Mouse (Mus musculus) embryonic stem cell, embryonic (primary cell): ENCODE results near the gene Gabrr2.

ENCODE experiments used
- CTCF ChIA-PET, 4 experiments: fragments of 300-600 bp in 2 of 4; fragments of 350-600 bp in 2 of 4; sonication (Branson Sonifier 250); formaldehyde crosslinking; loops; one replicate each; lab custom pipeline; 2022; ENCODE audit warnings: inconsistent platforms in 2 of 4; lab: Charles Lee
- POLR2A ChIA-PET, 4 experiments: fragments of 300-600 bp in 2 of 4; fragments of 350-600 bp in 2 of 4; sonication (Branson Sonifier 250); formaldehyde crosslinking; loops; one replicate each; lab custom pipeline; 2022; ENCODE audit warnings: antibody characterized with exemption in 4 of 4, inconsistent platforms in 1 of 4; lab: Charles Lee

The Gabrr2 gene

DNA sequence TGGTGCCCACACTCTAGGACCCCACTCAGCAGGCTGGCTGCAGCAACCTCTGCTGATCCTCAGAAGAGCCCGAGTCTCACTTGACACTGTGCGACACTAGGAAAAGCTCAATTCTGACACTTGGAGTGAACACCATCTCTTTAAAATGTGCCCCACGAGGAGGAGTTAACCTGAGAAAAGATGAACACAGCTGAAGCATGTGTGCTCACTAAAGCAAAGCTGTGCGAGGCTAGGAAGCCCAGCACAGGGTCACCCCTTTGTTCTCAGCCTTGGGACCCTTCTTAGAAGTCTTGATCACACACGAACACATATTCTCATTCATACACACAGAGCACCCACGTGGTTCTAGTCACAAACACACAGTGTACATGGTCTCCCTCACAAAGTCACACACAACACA, 2.2 kb downstream of the Gabrr2 start:
- POLR2A ChIA-PET, result interaction anchor here in 2 of 4 experiments (1.2 to 2.4 kb wide), 5 partner anchors 12 to 130 kb away, joined by 3 to 9 read pairs (median 5); no protein-coding TSS in a partner anchor
- CTCF ChIA-PET, result no interaction called here

DNA sequence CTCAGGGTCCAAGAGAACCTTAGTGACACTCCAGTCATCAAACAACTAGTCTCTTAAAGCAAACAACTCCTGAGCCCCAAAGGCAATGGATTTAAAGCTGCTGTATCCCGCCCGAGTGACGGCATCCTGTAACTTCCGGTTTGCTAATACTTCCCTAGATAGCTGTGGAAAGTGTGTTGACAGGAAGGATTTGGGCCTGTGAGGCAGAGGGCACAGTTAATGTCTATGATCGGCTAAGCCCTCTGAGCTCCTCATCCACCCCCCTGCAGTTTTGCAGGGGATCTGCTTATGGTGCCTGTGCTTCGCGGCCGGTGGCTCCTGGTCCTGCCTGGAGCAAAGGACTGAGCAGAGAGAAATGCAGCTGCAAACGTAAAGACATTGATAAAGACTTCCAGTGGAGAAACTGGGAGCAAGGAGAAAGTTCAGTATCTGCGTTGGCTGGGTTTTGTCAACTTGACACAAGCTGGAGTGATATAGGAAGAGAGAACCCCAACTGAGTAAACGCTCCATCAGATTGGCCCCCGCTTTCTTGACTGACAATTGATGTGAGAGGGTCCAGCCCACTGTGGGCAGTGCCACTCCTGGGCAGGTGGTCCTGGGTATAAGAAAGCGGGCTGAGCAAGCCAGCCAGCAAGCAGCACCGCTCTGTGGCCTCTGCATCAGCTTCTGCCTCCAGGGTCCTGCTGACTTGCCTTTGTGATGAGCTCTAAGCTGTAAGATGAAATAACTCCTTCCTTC, 3.6 kb downstream of the Gabrr2 start:
- POLR2A ChIA-PET, result interaction anchor here in 2 of 4 experiments (0.8 to 2.4 kb wide), 5 partner anchors 11 to 27 kb away, joined by 3 to 9 read pairs (median 5); no protein-coding TSS in a partner anchor

DNA sequence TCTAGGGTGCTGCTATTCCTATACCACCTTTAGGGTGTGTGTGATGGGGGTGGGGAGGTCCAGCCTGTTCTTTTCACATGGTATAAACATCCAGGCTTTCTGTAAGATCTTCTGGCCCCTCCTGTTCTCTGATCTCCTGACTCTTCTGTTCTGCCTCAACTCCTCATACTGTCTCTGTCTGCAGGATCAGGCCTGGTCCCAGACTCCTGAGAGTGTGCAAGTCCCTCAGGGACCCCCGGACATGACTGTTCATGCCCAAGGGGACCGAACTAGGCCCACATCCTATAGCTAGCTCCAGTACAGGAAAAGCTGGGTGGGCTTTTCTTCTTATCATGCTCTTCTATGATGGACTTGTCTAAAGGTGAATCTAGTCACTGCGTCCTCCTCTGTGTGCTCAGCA, 4.5 kb downstream of the Gabrr2 start:
- CTCF ChIA-PET, result no interaction called here
- POLR2A ChIA-PET, result no interaction called here

More for the DNA sequence above, 3.6 kb downstream of the Gabrr2 start:
- CTCF ChIA-PET, result interaction anchor here in 1 of 4 experiments (0.8 kb wide), 1 partner anchor 11 kb away, joined by 3 read pairs; no protein-coding TSS in a partner anchor

DNA sequence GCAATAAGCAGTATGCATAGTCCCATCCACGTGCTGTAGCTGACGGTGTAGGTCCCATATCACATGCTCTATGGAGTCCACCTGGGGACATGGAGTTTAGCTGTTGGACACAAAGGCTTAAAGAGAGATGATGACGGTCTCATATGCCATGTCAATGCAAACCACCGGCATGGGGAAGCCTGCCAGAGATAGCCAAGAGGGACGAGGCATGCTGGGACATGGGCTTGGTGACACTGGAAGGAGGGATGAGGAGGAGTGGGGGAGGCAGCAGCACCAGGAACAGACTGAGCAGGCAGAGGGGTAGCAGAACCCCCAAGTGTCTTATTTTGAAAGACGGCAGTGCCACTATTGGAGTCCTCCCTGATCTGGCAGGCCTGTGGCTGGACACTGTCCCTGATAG, 5.0 kb downstream of the Gabrr2 start:
- ChIA-PET POLR2A (no interaction called here), CTCF (no interaction called here)

DNA sequence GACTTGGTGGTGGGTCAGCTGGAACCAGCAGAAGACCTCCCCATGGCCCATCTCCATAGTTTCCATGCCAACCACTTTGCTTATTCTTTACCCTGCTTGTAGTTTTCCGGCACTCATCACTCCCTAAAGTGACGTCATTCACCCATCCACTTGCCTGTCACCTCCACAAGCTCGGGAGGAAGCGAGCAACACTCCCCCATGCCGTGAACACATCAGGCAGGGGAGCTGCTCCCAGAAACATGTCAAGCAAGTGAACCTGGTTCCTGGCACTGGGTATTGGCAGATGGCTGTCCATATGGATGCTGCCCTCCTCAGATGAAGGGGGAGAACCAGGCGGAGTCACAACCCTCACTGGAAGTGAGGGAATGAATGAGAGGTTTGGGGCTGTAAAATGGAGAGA, 6.1 kb downstream of the Gabrr2 start:
- ChIA-PET CTCF (no interaction called here), POLR2A (no interaction called here)

DNA sequence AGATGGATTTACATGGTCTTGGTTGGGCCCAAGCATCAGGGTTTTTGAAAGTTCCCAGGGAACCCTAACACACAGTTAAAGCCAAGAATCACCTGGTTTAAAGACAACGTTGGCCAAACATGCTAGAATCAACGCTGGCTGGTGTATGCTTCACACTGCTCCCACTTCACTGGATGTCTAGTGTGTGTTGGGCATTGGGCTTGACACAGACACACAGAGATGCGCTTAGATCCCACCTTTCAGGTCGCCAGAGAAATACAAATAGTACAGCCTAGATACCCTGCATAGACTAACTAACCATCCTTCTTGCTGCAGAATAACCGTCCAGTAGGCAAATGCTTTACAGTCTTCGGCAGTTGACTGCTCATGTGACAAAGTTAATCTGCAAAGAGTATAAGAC, 7.5 kb downstream of the Gabrr2 start:
- ChIA-PET CTCF (no interaction called here), POLR2A (interaction anchor here in 2 of 4 experiments (0.6 kb wide), 2 partner anchors 51 to 88 kb away, joined by 3 read pairs; no protein-coding TSS in a partner anchor)

DNA sequence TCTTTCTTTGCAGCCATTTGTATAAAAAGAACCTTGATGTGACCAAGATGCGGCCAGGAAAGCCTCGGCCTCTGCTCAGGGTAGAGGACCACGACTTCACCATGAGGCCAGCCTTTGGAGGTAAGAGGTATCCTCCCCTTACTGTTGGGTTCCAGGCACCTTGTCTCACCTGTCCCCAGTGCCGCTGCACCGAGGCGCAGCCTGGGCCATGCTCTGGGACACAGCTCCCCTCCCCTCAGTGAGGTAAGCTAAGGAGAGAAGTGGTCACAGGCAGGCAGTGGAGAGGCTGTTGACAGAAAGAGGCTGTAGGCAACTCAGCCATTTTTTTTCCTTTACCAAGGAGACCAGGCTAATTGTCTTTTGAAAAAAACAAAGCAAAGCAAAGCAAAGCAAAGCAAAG, 8.5 kb downstream of the Gabrr2 start:
- ChIA-PET CTCF (no interaction called here), POLR2A (interaction anchor here in 1 of 4 experiments (0.6 kb wide), 1 partner anchor 18 kb away, joined by 3 read pairs; no protein-coding TSS in a partner anchor)

DNA sequence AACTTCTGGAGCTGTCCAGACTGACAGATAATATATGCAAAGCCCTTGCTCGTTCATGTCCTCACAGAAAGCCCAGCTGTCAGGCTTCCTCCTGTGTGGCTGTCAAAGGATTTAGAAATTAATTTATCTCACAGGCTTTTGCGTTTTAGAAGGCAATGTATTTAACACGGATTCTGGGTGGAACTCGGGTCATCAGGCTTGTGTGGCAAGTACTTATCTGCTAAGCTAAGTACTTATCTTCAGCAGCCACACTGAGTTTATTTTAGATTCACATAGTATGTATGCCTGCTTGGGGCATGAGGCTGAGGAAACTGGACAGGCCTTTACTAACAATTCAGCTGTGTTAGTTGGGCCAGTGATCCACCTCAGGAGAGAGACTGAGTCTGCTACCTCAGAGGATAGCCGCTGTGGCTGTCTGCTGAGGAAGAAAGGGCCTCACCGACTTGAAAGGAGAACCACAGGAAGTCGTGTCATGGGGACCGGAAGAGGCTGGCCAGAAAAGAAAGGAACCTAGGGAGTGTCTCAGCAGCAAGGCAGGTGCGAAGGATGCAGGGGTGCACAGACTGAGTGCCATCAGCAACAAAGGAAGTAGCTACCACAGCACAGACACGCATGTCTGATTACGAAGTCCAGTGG, 9.8 kb downstream of the Gabrr2 start:
- CTCF ChIA-PET, result no interaction called here
- POLR2A ChIA-PET, result interaction anchor here in 1 of 4 experiments (0.8 kb wide), 1 partner anchor 117 kb away, joined by 3 read pairs; the partner anchor contains the start of gene Pm20d2

DNA sequence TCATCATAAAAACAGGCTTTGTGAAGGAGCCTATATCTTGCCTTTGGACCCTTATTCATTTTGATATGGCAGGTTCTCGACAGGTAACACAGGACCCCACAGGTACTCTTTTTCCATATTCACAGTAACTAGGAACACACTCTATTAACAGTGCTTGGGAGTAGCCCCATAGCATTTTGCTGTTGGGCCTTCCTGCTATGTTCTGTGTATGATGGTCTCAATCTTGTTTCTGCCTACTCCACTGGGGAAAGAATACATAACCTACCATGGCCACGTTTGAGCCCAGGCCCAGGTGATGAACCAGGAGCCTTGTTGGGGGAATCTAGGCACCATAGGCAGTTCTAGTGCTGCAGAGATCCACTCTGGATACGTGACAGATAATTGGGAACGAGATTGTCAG, 11.6 kb downstream of the Gabrr2 start:
- CTCF ChIA-PET, result no interaction called here
- POLR2A ChIA-PET, result no interaction called here

DNA sequence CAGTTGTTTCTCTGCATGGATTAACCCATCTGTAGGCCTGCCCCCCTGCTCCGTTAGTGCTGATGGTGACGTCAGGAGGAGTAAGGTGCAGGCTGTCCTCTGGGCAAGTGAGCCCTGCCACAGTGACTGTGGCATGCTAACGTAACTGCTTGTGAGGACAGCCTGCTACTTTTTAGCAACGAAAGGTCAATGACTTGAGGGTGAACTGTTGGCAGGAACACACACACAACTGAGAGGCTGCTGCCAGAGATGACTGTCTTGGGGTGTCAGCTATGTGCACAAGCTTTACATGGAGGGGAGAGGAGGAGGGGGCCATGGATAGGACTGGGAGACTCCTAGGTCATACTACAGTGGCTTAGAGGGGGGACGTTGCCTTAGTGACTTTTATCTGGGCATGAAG, 12.1 kb downstream of the Gabrr2 start:
- ChIA-PET POLR2A (interaction anchor here in 1 of 4 experiments (0.6 kb wide), 1 partner anchor 763 kb away, joined by 4 read pairs; no protein-coding TSS in a partner anchor), CTCF (no interaction called here)

DNA sequence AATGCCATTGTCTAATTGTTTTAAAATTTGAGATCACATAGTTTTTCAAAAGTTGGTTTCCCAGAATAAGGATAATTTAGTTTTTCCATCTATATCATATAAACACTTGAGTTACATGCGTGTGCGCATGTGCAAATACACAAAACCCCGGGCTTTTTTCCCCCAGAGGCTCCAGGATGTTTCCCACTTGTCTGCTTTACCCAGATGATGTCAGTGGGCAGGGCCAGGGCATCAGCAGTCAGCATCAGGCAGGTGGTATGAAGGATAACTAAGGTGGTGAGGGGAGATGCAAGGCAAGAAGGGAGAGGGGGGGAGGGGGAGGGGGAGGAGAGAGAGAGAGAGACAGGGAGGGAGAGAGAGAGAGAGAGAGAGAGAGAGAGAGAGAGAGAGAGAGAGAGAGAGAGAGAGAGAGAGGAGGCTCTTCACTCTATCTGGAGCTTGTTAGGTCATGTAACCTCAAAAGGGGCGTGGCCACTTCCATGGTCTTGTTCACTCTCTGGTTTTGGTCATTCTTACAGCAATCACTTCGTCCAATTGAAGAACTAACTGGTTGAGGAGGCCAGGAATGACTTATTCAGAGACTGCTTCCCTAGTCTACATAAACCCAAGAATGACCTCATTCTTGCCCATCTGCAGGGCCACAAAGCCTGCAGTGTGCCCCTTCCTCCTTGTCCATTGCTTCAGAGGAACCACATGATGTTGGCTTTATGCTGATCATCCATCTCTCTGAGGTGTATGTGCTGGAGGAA, 13.2 kb downstream of the Gabrr2 start:
- CTCF ChIA-PET, result interaction anchor here in 1 of 4 experiments (0.6 kb wide), 1 partner anchor 514 kb away, joined by 3 read pairs; no protein-coding TSS in a partner anchor
- POLR2A ChIA-PET, result no interaction called here

DNA sequence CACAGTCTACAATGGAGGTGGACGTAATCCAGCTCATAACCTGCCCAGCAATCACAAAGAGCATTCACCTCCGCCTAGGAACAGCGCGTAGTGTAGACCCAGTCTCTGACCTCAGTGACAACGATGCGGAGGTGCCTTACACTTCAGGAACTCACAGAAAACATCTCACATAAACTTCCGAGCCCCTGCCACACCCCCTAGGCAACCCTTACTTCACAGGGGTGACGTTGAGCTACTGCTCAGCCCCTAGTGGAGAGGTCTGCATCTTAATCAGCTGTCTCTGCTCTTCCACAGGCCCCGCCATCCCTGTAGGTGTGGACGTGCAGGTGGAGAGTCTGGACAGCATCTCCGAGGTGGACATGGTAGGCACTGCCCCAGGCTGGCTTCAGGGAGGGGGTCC, 14.4 kb downstream of the Gabrr2 start:
- POLR2A ChIA-PET, result interaction anchor here in 3 of 4 experiments (0.5 to 1.7 kb wide), 4 partner anchors 11 to 111 kb away, joined by 3 to 6 read pairs (median 5); partner anchors contain the start of gene Gabrr2 (in 1 of the 3)
- CTCF ChIA-PET, result interaction anchor here in 2 of 4 experiments (0.6 to 0.9 kb wide), 2 partner anchors 11 to 1155 kb away, joined by 3 read pairs; no protein-coding TSS in a partner anchor

DNA sequence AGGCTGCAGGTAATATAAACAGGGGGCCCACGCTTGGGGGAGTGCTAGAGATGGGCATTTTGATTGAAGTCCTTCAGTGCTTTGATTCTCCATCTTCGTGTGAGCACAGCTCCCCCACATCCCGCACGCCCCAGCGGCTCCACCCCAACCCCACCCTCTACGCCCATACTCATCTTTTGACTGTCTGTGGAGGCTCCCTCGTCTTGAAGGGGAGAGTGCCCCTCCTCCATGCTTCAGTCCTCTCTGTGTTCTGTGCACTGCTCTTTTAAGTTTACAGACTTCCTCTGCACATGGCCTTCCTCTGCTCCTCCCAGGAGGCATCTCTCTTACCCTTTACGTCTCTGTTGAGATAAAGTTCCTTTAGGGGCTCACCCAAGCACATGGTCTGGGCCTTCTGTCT, 14.9 kb downstream of the Gabrr2 start:
- CTCF ChIA-PET, result interaction anchor here in 2 of 4 experiments (0.6 to 0.9 kb wide), 3 partner anchors 11 to 1155 kb away, joined by 3 to 4 read pairs (median 3); no protein-coding TSS in a partner anchor
- POLR2A ChIA-PET, result interaction anchor here in 2 of 4 experiments (1.4 to 1.7 kb wide), 3 partner anchors 12 to 111 kb away, joined by 3 to 6 read pairs (median 5); partner anchors contain the start of gene Gabrr2 (in 1 of the 2)

DNA sequence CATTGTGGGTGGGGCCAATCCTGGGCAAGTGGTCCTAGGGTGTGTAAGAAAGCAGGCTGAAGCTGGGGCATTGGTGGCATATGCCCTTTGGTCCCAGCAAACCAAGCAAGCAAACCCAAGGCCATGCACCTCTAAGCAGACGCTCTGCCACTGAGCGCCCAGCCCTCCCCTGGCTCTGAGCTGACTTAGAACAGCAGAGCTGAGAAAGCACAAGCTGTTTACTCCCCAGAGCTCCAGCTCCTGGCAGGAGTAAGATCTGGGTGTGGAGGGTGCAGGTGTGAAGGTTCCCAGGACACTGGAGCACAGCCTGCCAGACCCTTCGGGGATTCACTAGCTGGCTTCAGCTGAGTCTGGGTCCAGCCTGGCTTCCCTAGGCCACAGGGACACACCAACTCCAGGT, 15.7 kb downstream of the Gabrr2 start:
- POLR2A ChIA-PET, result interaction anchor here in 2 of 4 experiments (0.5 to 1.7 kb wide), 4 partner anchors 13 to 110 kb away, joined by 3 to 6 read pairs (median 6); partner anchors contain the start of gene Gabrr2 (in 1 of the 2)
- CTCF ChIA-PET, result interaction anchor here in 2 of 4 experiments (0.6 to 1.3 kb wide), 2 partner anchors 9 to 32 kb away, joined by 3 read pairs; no protein-coding TSS in a partner anchor

DNA sequence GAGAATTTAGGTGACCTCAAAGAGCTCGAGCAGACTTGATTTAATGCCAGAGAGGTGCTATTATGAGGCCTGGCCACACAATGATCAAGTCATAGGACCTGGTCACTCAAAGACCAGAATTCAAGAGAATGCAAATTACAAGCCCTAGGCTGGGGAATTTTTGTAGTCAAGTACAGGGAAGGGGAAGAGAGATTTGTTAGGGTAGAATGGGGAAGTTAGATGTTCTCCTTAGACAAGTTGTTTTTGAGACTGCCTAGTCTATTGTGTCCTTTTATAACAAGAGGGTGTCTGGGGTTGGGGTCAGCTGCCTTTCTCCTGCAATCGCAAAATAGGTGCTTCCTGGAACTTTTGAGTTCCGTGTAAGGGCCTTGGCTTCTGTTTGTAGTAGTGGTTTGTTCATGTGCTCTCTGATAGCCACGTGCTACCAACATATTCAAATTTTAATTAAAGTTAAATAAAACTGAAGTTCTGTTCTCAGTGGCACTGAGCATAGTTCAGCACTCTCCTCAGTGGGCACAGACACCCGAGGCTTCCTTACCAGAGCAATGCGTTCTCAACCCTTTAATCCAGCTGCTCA, 36.4 kb downstream of the Gabrr2 start:
- CTCF ChIA-PET, result interaction anchor here in 1 of 4 experiments (0.7 kb wide), 1 partner anchor 795 kb away, joined by 3 read pairs; no protein-coding TSS in a partner anchor
- POLR2A ChIA-PET, result no interaction called here

DNA sequence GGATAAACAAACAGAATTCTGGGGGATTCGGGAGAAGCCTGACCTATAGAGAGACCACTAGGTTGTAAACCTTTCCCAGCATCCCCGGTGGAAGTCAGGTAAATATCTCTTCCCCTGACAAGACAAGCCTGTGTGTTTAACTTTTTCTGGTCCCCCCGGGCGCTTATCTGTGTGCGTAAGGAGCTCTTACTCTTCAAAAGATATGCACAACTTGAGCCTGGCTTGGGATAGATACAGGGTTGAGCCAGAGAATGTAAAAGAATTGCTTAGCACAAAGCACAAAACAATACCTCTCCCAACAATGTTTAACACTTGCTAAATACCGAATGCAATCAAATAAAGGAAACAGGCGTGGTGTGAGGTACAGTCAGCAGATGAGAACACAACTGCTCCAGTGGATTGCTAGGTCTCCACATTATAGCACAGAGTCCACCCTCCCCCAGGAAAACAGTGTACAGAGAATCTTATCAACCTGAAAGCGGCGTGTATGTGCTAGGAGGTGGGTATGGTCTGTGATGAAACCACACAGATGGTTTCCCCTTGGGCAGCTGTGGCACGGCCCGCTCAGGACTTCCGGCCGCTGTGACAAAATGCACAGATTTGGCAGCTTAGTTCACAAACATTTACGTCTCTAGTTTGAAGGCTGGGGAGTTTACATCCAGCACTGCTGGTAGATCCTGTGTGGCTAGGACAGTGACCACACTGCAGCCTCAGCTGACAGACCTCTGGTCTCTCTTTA, 47.1 kb downstream of the Gabrr2 start:
- ChIA-PET CTCF (interaction anchor here in 3 of 4 experiments (0.6 to 1.3 kb wide), 4 partner anchors 14 to 145 kb away, joined by 4 to 7 read pairs (median 4); no protein-coding TSS in a partner anchor), POLR2A (interaction anchor here in 3 of 4 experiments (0.6 to 1.8 kb wide), 4 partner anchors 78 to 556 kb away, joined by 3 to 8 read pairs (median 4); partner anchors contain the start of gene Rragd (in 1 of the 3))

DNA sequence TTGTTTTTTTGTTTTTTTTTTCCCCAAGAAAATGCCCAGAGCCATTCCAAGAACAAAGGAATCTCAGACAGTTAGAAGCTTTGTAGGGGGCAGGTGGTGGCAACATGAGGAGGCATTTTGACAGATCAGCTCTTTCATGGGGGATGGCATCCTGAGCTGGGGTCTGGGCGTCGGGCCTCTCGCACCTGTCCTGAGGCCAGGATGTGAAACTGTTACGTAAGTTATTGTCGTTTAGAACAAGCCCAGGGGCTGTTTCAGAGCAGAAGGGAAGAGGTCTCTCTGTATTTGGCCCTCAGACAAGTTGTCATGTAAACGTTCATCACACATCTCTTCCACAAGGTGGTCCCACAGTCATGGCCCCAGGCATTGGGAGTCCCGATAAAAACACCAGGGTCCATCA, 48.0 kb downstream of the Gabrr2 start:
- ChIA-PET CTCF (interaction anchor here in 2 of 4 experiments (0.6 to 1.2 kb wide), 3 partner anchors 14 to 1325 kb away, joined by 3 to 4 read pairs (median 3); no protein-coding TSS in a partner anchor), POLR2A (interaction anchor here in 2 of 4 experiments (0.7 to 1.8 kb wide), 2 partner anchors 16 to 127 kb away, joined by 3 to 4 read pairs; partner anchors contain the start of gene Rragd (in 1 of the 2))
